Mouse (Mus musculus) G1E (cell line): ENCODE measurements around the gene Pmf1.

Experiments
- CTCF ChIP-seq: IDR thresholded peaks from 2 replicates; pipeline ENCODE4 v1.5.1; 2012; ENCODE audit warnings: low read depth, low read length, inconsistent platforms, mixed read lengths
- GATA1 ChIP-seq: IDR thresholded peaks from 2 replicates; pipeline ENCODE4 v1.6.1; 2012; ENCODE audit warnings: borderline replicate concordance, low read length, inconsistent platforms, mixed read lengths
- TAL1 ChIP-seq: conservative IDR thresholded peaks from 2 replicates; pipeline ENCODE4 v1.6.1; 2012; ENCODE audit warnings: low read depth, low read length, inconsistent platforms, mixed read lengths

DNA sequence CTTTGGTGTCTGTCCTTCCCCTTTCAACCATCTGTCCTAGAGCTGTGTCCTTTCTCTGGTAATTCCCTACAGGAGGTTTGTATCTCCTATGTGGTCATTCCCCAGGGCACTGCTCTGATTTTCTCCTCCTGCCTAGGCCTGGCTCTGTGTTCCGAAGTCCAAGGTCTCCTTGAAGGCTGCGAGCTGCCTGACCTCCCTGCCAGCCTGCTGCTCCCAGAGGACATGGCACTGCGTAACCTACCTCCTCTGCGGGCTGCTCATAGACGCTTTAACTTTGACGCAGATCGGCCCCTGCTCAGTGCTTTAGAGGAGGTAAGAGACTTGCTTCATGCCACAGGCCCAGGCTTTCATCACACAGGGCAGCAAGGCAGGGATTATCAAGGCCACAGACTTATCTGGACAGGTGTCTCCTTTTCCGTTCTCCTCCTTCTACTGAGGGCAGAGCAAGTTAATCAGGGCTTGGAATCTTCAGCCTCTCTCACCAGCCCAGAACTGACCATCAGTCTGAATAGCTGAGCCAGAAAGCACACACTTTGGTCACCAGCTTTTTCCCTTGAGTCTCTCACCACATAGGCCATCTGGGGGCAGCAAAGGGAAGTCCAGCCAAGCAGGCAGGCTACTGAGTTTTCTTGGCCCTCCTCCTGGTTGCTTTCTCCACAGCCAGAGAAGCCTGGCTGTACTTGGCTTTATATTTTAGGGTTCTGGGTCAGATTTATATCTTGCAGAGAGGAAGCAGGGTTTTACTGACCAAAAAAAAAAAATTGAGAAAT, 55.5 kb downstream of the Pmf1 start:
- TF ChIP-seq TAL1 (no peak), CTCF (no peak), GATA1 (no peak)
